Comparison of ENCODE assay signal across 9 mouse cellular contexts in genomic region chr7:76354510-76354909, GRCm38 (mm10).
DNase-seq lines count a peak whose midpoint lies in the region; TF ChIP-seq lines count a peak whose summit lies in the region.
"Had no signal": no experiment of that assay in that cellular context is flagged by ENCODE, and none has a peak within 500 bp of the region (broad histone marks: within the 10 kb centered on the region; RNA-seq: fewer than 3 reads in every experiment).

No protein-coding gene starts in this region.

- DNase-seq in heart, adult 11 months = peak; percentile 34
- DNase-seq in heart, embryonic 10.5 days (ENCODE audit: low spot score) = no peak
- peak; percentile 49 for DNase-seq in thymus, adult 2 months
- DNase-seq in thymus, adult 18-20 months = no peak
- DNase-seq in embryo, embryonic 10.5 days (ENCODE audit: low spot score) = peak; percentile 81
- DNase-seq in layer of hippocampus, postnatal 14 days (ENCODE audit: low spot score in 2 of 2) = peak; percentile 23 to 67
- DNase-seq in testis, postnatal 10 days (ENCODE audit: low spot score) = peak; percentile 49
- DNase-seq in spleen, postnatal 36 days (ENCODE audit: low spot score in 2 of 2) = no peak

- H3K27me3 ChIP-seq in heart, embryonic 10.5 days (ENCODE audit: insufficient read depth, poor library complexity, severe bottlenecking) = no peaks in the 10 kb centered on the region
- H3K27me3 ChIP-seq in thymus, adult 2 months (ENCODE audit: control insufficient read depth, insufficient read depth, low read length) = no peaks in the 10 kb centered on the region
- H3K27me3 ChIP-seq: neural tube, embryonic 13.5 days had no signal

- TF ChIP-seq CTCF in thymus, adult 2 months (IDR thresholded peaks at IDR 0.05; ENCODE audit: borderline replicate concordance, control insufficient read depth, extremely low read depth, insufficient read depth, low read length, poor library complexity) = no peak

- H3K4me1 ChIP-seq in heart, embryonic 10.5 days = no peaks in the 10 kb centered on the region
- no peaks in the 10 kb centered on the region for H3K4me1 ChIP-seq in thymus, adult 2 months (replicated peaks; ENCODE audit: control insufficient read depth, insufficient read depth, low read length)
- H3K4me1 ChIP-seq: neural tube, embryonic 13.5 days had no signal

- no peak overlapping the region for H3K27ac ChIP-seq in heart, embryonic 10.5 days
- H3K27ac ChIP-seq in thymus, adult 2 months (ENCODE audit: control insufficient read depth, insufficient read depth, low read length) = no peak overlapping the region
- H3K27ac ChIP-seq: neural tube, embryonic 13.5 days had no signal

- no peak for TF ChIP-seq POLR2A in thymus, adult 2 months (IDR thresholded peaks at IDR 0.05; ENCODE audit: control insufficient read depth, extremely low read depth, insufficient read depth, low read length, poor library complexity)

- WGBS in heart, embryonic 10.5 days = 35% methylated on average over 3 of the region's 3 CpGs
- WGBS in thymus, adult 2 months = 13% methylated on average over 3 of the region's 3 CpGs

- no peaks in the 10 kb centered on the region for H3K9me3 ChIP-seq in heart, embryonic 10.5 days

- H3K4me3 ChIP-seq in heart, embryonic 10.5 days = no peak overlapping the region
- no peak overlapping the region for H3K4me3 ChIP-seq in thymus, adult 2 months (ENCODE audit: control insufficient read depth, insufficient read depth, low read length)
- H3K4me3 ChIP-seq: neural tube, embryonic 13.5 days had no signal

- H3K36me3 ChIP-seq in heart, embryonic 10.5 days = no peaks in the 10 kb centered on the region
- H3K36me3 ChIP-seq in thymus, adult 2 months (ENCODE audit: control insufficient read depth, insufficient read depth, low read length) = no peaks in the 10 kb centered on the region
- H3K36me3 ChIP-seq: neural tube, embryonic 13.5 days had no signal

Comparison
In these comparisons a context has a peak if more than half of its experiments do, and no peak if none do; other contexts are left out.
1. DNase-seq: peak in heart, adult 11 months (single experiment), thymus, adult 2 months (single experiment), embryo, embryonic 10.5 days (single experiment), layer of hippocampus, postnatal 14 days (2 of 2) and testis, postnatal 10 days (single experiment); none in heart, embryonic 10.5 days (single experiment), thymus, adult 18-20 months (0 of 2) and spleen, postnatal 36 days (0 of 2).